ENCODE assay signal across 29 mouse cellular contexts in genomic region chr5:90965386-90965785, GRCm38 (mm10). TPM values are rescaled to one million over a fixed set of nuclear protein-coding genes. Genes with fewer than 3 reads are reported as not detected.
A peak's percentile ranks its signal among the peaks of the same experiment; 100 is the strongest.
DNase-seq lines count a peak whose midpoint lies in the region; ATAC-seq and TF ChIP-seq lines count a peak whose summit lies in the region.
"Had no signal": no experiment of that assay in that cellular context is flagged by ENCODE, and none has a peak within 500 bp of the region (broad histone marks: within the 10 kb centered on the region; RNA-seq: fewer than 3 reads in every experiment).

No protein-coding gene starts in this region.

- H3K4me2 ChIP-seq in intestine, postnatal 0 days (replicated peaks; ENCODE audit: low read depth): no peak overlapping the region
- H3K4me2 ChIP-seq in intestine, embryonic 15.5 days (replicated peaks): no peak overlapping the region
- H3K4me2 ChIP-seq: embryonic facial prominence, embryonic 13.5 days; forebrain, embryonic 12.5 days; forebrain, embryonic 15.5 days; heart, embryonic 12.5 days; heart, embryonic 15.5 days; hindbrain, embryonic 13.5 days had no signal

- WGBS in intestine, postnatal 0 days: 69% methylated on average over 4 of the region's 4 CpGs
- WGBS in intestine, embryonic 15.5 days: 54% methylated on average over 4 of the region's 4 CpGs

- no peaks in the 10 kb centered on the region for H3K27me3 ChIP-seq in intestine, postnatal 0 days (replicated peaks; ENCODE audit: control insufficient read depth, insufficient read depth, low read length)
- H3K27me3 ChIP-seq in intestine, embryonic 15.5 days (replicated peaks): no peaks in the 10 kb centered on the region
- H3K27me3 ChIP-seq in E14TG2a.4 (ENCODE audit: insufficient read depth, low read length): no peaks in the 10 kb centered on the region
- H3K27me3 ChIP-seq: embryonic facial prominence, embryonic 13.5 days; forebrain, embryonic 12.5 days; forebrain, embryonic 15.5 days; heart, embryonic 12.5 days; heart, embryonic 15.5 days; hindbrain, embryonic 13.5 days had no signal

- H3K4me3 ChIP-seq in intestine, postnatal 0 days (ENCODE audit: low read depth, low read length): no peak overlapping the region
- no peak overlapping the region for H3K4me3 ChIP-seq in intestine, embryonic 15.5 days (replicated peaks)
- H3K4me3 ChIP-seq in E14TG2a.4 (replicated peaks; ENCODE audit: low read length): no peak overlapping the region
- H3K4me3 ChIP-seq: embryonic facial prominence, embryonic 10.5 days; embryonic facial prominence, embryonic 13.5 days; erythroblast, embryonic 14.5 days; forebrain, embryonic 12.5 days; forebrain, embryonic 15.5 days; heart, embryonic 12.5 days; heart, embryonic 15.5 days; hindbrain, embryonic 10.5 days; hindbrain, embryonic 13.5 days had no signal

- H3K36me3 ChIP-seq in intestine, postnatal 0 days (ENCODE audit: control insufficient read depth, insufficient read depth): no peaks in the 10 kb centered on the region
- no peaks in the 10 kb centered on the region for H3K36me3 ChIP-seq in intestine, embryonic 15.5 days
- H3K36me3 ChIP-seq in E14TG2a.4 (ENCODE audit: insufficient read depth, low read length): no peaks in the 10 kb centered on the region
- H3K36me3 ChIP-seq: forebrain, embryonic 12.5 days; heart, embryonic 15.5 days had no signal

- no peak for DNase-seq in cerebellum, postnatal 10 days
- no peak for DNase-seq in layer of hippocampus, postnatal 25 days (ENCODE audit: extremely low spot score in 1 of 2, low spot score in 1 of 2)
- DNase-seq: adrenal gland, adult 2 months; adrenal gland, postnatal 14 days; B cell, adult 2 months; cerebellum, adult 11 months; cerebellum, adult 2 months; cerebellum, adult 9-11 months; cerebellum, postnatal 36 days; embryo, embryonic 11 days; gastrocnemius, postnatal 10 days; gastrocnemius, postnatal 36 days; heart, postnatal 10 days; heart, postnatal 36 days had no signal

- H3K4me1 ChIP-seq in intestine, postnatal 0 days (replicated peaks; ENCODE audit: control insufficient read depth, insufficient read depth, low read length): no peaks in the 10 kb centered on the region
- no peaks in the 10 kb centered on the region for H3K4me1 ChIP-seq in intestine, embryonic 15.5 days (replicated peaks)
- H3K4me1 ChIP-seq in E14TG2a.4 (replicated peaks; ENCODE audit: low read depth, low read length): no peaks in the 10 kb centered on the region
- H3K4me1 ChIP-seq: embryonic facial prominence, embryonic 10.5 days; embryonic facial prominence, embryonic 13.5 days; forebrain, embryonic 12.5 days; forebrain, embryonic 15.5 days; heart, embryonic 12.5 days; heart, embryonic 15.5 days; hindbrain, embryonic 10.5 days; hindbrain, embryonic 13.5 days had no signal

- no peak overlapping the region for H3K27ac ChIP-seq in intestine, postnatal 0 days (ENCODE audit: low read depth, low read length)
- no peak overlapping the region for H3K27ac ChIP-seq in intestine, embryonic 15.5 days
- H3K27ac ChIP-seq: embryonic facial prominence, embryonic 10.5 days; embryonic facial prominence, embryonic 13.5 days; forebrain, embryonic 12.5 days; forebrain, embryonic 15.5 days; heart, embryonic 15.5 days; hindbrain, embryonic 10.5 days; hindbrain, embryonic 13.5 days had no signal

- TF ChIP-seq CTCF in intestine, postnatal 0 days (IDR thresholded peaks at IDR 0.05; ENCODE audit: low read depth): 0 out of 2 replicates have a peak, but pooled peaks have one; percentile 10
- 0 out of 2 replicates have a peak, but pooled peaks have one; percentile 9 for TF ChIP-seq CTCF in E14TG2a.4 (conservative IDR thresholded peaks at IDR 0.05; ENCODE audit: low read length)

- no peak overlapping the region for H3K9ac ChIP-seq in intestine, postnatal 0 days (ENCODE audit: low read depth, low read length)
- H3K9ac ChIP-seq in intestine, embryonic 15.5 days: no peak overlapping the region
- H3K9ac ChIP-seq: embryonic facial prominence, embryonic 13.5 days; forebrain, embryonic 12.5 days; forebrain, embryonic 15.5 days; heart, embryonic 12.5 days; heart, embryonic 15.5 days; hindbrain, embryonic 13.5 days had no signal

- no peak for ATAC-seq in intestine, postnatal 0 days
- no peak for ATAC-seq in intestine, embryonic 15.5 days
- peak; percentile 61; the same call in 1 of the 2 replicates for ATAC-seq in megakaryocyte-erythroid progenitor cell, adult 5-6 weeks (replicated peaks; ENCODE audit: low FRiP score, low TSS enrichment, poor library complexity, severe bottlenecking)
- ATAC-seq: forebrain, embryonic 15.5 days; hindbrain, embryonic 16.5 days; intestine, embryonic 16.5 days had no signal

- no peaks in the 10 kb centered on the region for H3K9me3 ChIP-seq in intestine, postnatal 0 days (ENCODE audit: control insufficient read depth)
- H3K9me3 ChIP-seq in intestine, embryonic 15.5 days: no peaks in the 10 kb centered on the region
- H3K9me3 ChIP-seq in E14TG2a.4 (ENCODE audit: low read length): no peaks in the 10 kb centered on the region
- H3K9me3 ChIP-seq: embryonic facial prominence, embryonic 10.5 days; embryonic facial prominence, embryonic 13.5 days; forebrain, embryonic 12.5 days; forebrain, embryonic 15.5 days; heart, embryonic 15.5 days; hindbrain, embryonic 10.5 days; hindbrain, embryonic 13.5 days had no signal

RNA-seq across cellular contexts. Expression of gene Mthfd2l, which starts 34.5 kb away (rescaled TPM):
- 33.9 TPM in 2 replicates for polyA plus RNA-seq in intestine, postnatal 0 days (2015; fragmentation: Nextera tagmentation; extraction: Ambion mirVana)
- 37.1 and 46.2 TPM in 2 replicates for polyA plus RNA-seq in intestine, embryonic 15.5 days (2015; fragmentation: Nextera tagmentation; extraction: Ambion mirVana)
- 20.6 and 24.1 TPM in 2 replicates for total RNA-seq in megakaryocyte-erythroid progenitor cell, adult 5-6 weeks (2014; fragmentation: Nextera tagmentation)
- 16.1 and 19.1 TPM in 2 replicates for total RNA-seq in megakaryocyte-erythroid progenitor cell, adult 5-6 weeks (2017)
- 10 to 100 TPM; 13.7 to 15.8 TPM for total RNA-seq in layer of hippocampus, postnatal 25 days (2021)
